Mouse (Mus musculus): ENCODE data around the gene Twistnb. TPM values are rescaled to one million over a fixed set of nuclear protein-coding genes. Genes with fewer than 3 reads are reported as not detected.
A peak's percentile ranks its signal among the peaks of the same experiment; 100 is the strongest.

The Twistnb gene
- polyA plus RNA-seq, 2 experiments: 4.0 to 34.3 TPM

DNA sequence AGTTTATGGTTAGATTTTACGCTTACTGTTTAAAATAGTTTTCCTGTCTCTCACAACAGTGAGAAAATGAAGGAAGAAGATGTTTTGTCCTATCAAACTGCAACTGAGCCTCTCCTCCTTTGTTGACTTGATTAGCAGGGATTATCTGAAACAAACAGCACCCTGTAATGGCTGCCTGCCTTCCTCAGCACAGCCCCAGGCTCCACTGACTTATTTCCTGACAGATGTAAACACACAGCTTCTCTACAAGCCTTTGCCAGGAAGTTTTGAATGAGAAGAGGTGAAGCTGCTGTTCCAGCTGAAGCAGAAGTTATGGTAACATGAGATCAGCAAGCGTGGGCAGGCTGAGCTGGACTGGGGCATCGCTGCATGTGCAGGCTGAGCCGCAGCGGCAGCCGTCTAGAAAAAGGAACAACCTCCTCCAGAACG, 26.2 kb upstream of the Twistnb start:
- 6% methylated on average over 7 of the region's 7 CpGs for WGBS (ENCODE audit: insufficient replicate concordance)
- TF ChIP-seq EP300 (IDR thresholded peaks at IDR 0.05; ENCODE audit: low read depth) (no peak), CTCF (IDR thresholded peaks at IDR 0.05; ENCODE audit: low read depth) (no peak)
- ATAC-seq (ENCODE audit: insufficient read depth) (no peak), DNase-seq (ENCODE audit: low read depth in 3 of 3, low spot score in 3 of 3) (no peak)
- Histone ChIP-seq H3K27me3 (ENCODE audit: control insufficient read depth, insufficient read depth, low read length) (no peaks in the 10 kb centered on the region), H3K4me2 (ENCODE audit: low read depth) (peak overlapping the region; percentile 0; the same call in 1 of the 2 replicates), H3K4me3 (ENCODE audit: insufficient read depth in 1 of 2, low read depth in 2 of 2, low read length in 2 of 2) (no peak overlapping the region), H3K9me3 (ENCODE audit: control insufficient read depth, low read length) (no peaks in the 10 kb centered on the region), H3K27ac (no peak overlapping the region), H3K36me3 (replicated peaks; ENCODE audit: control insufficient read depth, insufficient read depth, low read depth) (no peaks in the 10 kb centered on the region), H3K4me1 (replicated peaks; ENCODE audit: control insufficient read depth in 2 of 2, insufficient read depth in 2 of 2, low read length in 1 of 2) (peaks cover 0 to 5% of the 10 kb centered on the region in 2 experiments; a peak in 2 of 4 replicates), H3K9ac (replicated peaks) (no peak overlapping the region)

DNA sequence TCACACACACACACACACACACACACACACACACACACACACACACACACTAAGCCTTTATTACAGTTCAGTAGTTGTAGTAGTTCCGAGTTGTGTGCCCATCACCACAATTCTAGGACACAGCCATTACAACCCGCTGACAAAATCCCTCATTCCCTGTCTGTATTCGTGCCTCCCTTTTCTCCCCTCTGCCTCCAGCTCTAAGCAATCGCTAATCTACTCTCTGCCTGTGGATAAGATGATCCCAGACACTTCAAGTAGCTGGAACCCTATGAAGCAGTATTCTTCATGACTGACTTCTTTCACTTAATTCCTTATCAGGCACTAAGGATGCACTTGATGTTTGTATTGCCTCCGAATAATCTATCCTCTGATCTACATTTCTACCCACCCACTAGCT, 24.4 kb upstream of the Twistnb start:
- Histone ChIP-seq H3K9me3 (ENCODE audit: control insufficient read depth, low read length) (no peaks in the 10 kb centered on the region), H3K4me1 (replicated peaks; ENCODE audit: control insufficient read depth in 2 of 2, insufficient read depth in 2 of 2, low read length in 1 of 2) (peaks cover 0 to 5% of the 10 kb centered on the region in 2 experiments; a peak in 2 of 4 replicates), H3K9ac (replicated peaks) (no peak overlapping the region), H3K36me3 (replicated peaks; ENCODE audit: control insufficient read depth, insufficient read depth, low read depth) (no peaks in the 10 kb centered on the region), H3K4me2 (ENCODE audit: low read depth) (no peak overlapping the region), H3K4me3 (ENCODE audit: insufficient read depth in 1 of 2, low read depth in 2 of 2, low read length in 2 of 2) (no peak overlapping the region), H3K27me3 (ENCODE audit: control insufficient read depth, insufficient read depth, low read length) (no peaks in the 10 kb centered on the region), H3K27ac (no peak overlapping the region)
- 58% methylated on average over 5 of the region's 5 CpGs for WGBS (ENCODE audit: insufficient replicate concordance)
- DNase-seq (ENCODE audit: low read depth in 3 of 3, low spot score in 3 of 3) (no peak), ATAC-seq (ENCODE audit: insufficient read depth) (no peak)
- TF ChIP-seq CTCF (IDR thresholded peaks at IDR 0.05; ENCODE audit: low read depth) (no peak), EP300 (IDR thresholded peaks at IDR 0.05; ENCODE audit: low read depth) (no peak)

DNA sequence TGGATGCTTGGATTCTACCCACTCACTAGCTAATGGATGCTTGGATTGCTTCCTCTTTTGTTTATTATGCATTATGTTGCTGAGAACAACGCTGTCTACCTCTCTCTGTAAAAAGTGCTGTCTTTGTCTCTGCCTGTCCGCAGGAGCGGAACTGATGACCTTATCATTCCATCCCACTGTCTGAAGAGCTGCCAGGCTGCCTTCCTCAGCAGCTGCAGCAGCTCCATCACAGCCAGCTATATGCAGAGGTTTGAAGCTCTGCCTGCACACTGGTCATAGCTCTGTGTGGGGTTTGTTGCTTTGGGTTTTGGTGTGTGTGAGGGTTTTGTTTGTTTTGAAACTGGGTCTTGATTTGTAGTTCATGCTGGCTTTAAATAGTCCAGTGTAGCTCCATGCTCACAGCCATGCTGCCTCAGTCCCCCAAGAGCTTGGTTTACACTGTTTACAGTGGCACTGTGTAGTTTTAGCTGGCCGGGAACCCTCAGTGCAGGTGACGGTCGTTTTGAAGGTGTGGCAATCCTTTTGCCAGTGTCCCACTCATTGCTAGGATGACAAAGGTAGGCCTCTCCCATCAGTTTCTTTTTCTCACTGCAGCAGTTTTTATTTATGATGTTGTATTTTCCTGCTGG, 23.9 kb upstream of the Twistnb start:
- no peaks in the 10 kb centered on the region for H3K36me3 ChIP-seq (replicated peaks; ENCODE audit: control insufficient read depth, insufficient read depth, low read depth)
- WGBS (ENCODE audit: insufficient replicate concordance): 30% methylated on average over 6 of the region's 6 CpGs
- no peak overlapping the region for H3K4me3 ChIP-seq (ENCODE audit: insufficient read depth in 1 of 2, low read depth in 2 of 2, low read length in 2 of 2)
- H3K9ac ChIP-seq (replicated peaks): no peak overlapping the region
- no peak overlapping the region for H3K4me2 ChIP-seq (ENCODE audit: low read depth)
- H3K4me1 ChIP-seq (replicated peaks; ENCODE audit: control insufficient read depth in 2 of 2, insufficient read depth in 2 of 2, low read length in 1 of 2): peaks cover 0 to 5% of the 10 kb centered on the region in 2 experiments; a peak in 2 of 4 replicates
- no peak for TF ChIP-seq EP300 (IDR thresholded peaks at IDR 0.05; ENCODE audit: low read depth)
- no peak for TF ChIP-seq CTCF (IDR thresholded peaks at IDR 0.05; ENCODE audit: low read depth)
- H3K27me3 ChIP-seq (ENCODE audit: control insufficient read depth, insufficient read depth, low read length): no peaks in the 10 kb centered on the region
- DNase-seq (ENCODE audit: low read depth in 3 of 3, low spot score in 3 of 3): no peak
- ATAC-seq (ENCODE audit: insufficient read depth): no peak
- no peaks in the 10 kb centered on the region for H3K9me3 ChIP-seq (ENCODE audit: control insufficient read depth, low read length)
- no peak overlapping the region for H3K27ac ChIP-seq

DNA sequence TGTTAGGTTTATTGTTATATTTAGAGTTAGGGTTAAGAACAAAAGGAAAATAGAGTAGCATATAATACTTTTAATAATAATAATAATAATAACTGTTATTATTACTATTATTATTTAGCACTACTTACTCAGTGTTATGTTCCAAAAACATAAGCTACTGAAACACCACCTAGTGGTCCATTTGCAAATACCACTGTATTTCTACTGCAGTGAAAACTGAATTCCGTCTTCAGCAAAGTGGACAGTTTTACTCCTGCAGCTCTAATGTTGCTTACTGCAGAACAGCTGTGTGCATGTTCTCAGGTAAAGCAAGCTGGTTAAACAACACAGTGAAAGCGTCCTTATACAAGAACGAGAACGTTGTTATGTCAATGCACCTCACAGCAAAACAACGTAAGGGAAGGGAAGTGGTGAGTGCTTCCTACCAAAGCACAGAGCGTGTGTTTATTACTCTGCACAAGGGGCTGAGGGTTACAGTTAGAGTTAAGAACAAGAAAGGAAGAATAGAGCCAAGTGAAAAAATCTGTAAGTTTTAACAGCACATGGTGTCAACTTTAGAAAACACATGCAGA, 17.8 kb upstream of the Twistnb start:
- H3K4me3 ChIP-seq (ENCODE audit: insufficient read depth in 1 of 2, low read depth in 2 of 2, low read length in 2 of 2): no peak overlapping the region
- WGBS (ENCODE audit: insufficient replicate concordance): 20% methylated on average over 6 of the region's 6 CpGs
- no peak overlapping the region for H3K4me2 ChIP-seq (ENCODE audit: low read depth)
- no peak overlapping the region for H3K9ac ChIP-seq (replicated peaks)
- no peak overlapping the region for H3K27ac ChIP-seq
- TF ChIP-seq CTCF (IDR thresholded peaks at IDR 0.05; ENCODE audit: low read depth) (peak; percentile 21; the same call in 1 of the 2 replicates), EP300 (IDR thresholded peaks at IDR 0.05; ENCODE audit: low read depth) (no peak)
- H3K36me3 ChIP-seq (replicated peaks; ENCODE audit: control insufficient read depth, insufficient read depth, low read depth): no peaks in the 10 kb centered on the region
- H3K4me1 ChIP-seq (replicated peaks; ENCODE audit: control insufficient read depth in 2 of 2, insufficient read depth in 2 of 2, low read length in 1 of 2): no peaks in the 10 kb centered on the region
- ATAC-seq (ENCODE audit: insufficient read depth) (no peak), DNase-seq (ENCODE audit: low read depth in 3 of 3, low spot score in 3 of 3) (no peak)
- no peaks in the 10 kb centered on the region for H3K27me3 ChIP-seq (ENCODE audit: control insufficient read depth, insufficient read depth, low read length)
- no peaks in the 10 kb centered on the region for H3K9me3 ChIP-seq (ENCODE audit: control insufficient read depth, low read length)

DNA sequence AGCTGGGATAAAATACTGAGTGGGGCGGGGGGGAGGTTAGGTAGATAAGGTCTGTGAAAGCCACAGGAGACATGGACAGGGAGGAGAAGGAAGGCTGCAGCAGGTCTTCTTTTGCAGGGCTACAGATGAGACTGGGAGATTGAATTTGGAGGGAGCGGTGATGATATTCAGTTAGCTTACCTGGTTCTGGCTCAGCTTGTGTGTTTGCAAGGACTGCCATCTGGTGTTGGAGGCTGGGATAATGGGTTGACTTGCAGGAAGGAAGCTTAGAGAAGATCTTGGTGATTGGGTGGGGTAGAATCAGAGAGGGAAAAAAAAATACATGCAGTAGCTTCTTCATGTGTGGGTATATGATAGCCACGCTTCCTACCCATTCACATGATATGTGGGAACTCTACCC, 5.1 kb upstream of the Twistnb start:
- no peak overlapping the region for H3K9ac ChIP-seq (replicated peaks)
- 19% methylated on average over 3 of the region's 3 CpGs for WGBS (ENCODE audit: insufficient replicate concordance)
- H3K4me2 ChIP-seq (ENCODE audit: low read depth): no peak overlapping the region
- H3K4me1 ChIP-seq (replicated peaks; ENCODE audit: control insufficient read depth in 2 of 2, insufficient read depth in 2 of 2, low read length in 1 of 2): no peaks in the 10 kb centered on the region
- no peak overlapping the region for H3K27ac ChIP-seq
- H3K4me3 ChIP-seq (ENCODE audit: insufficient read depth in 1 of 2, low read depth in 2 of 2, low read length in 2 of 2): no peak overlapping the region
- no peaks in the 10 kb centered on the region for H3K36me3 ChIP-seq (replicated peaks; ENCODE audit: control insufficient read depth, insufficient read depth, low read depth)
- no peaks in the 10 kb centered on the region; the same call in 1 of the 2 replicates for H3K27me3 ChIP-seq (ENCODE audit: control insufficient read depth, insufficient read depth, low read length)
- H3K9me3 ChIP-seq (ENCODE audit: control insufficient read depth, low read length): no peaks in the 10 kb centered on the region
- no peak for ATAC-seq (ENCODE audit: insufficient read depth)
- no peak for DNase-seq (ENCODE audit: low read depth in 3 of 3, low spot score in 3 of 3)
- TF ChIP-seq CTCF (IDR thresholded peaks at IDR 0.05; ENCODE audit: low read depth): peak; percentile 61
- no peak for TF ChIP-seq EP300 (IDR thresholded peaks at IDR 0.05; ENCODE audit: low read depth)
